Mouse (Mus musculus) embryonic facial prominence, embryonic 14.5 days (tissue): ENCODE results near the gene Gm9747. TPM values are rescaled to one million over a fixed set of nuclear protein-coding genes. Genes with fewer than 3 reads are reported as not detected.
A peak's percentile ranks its signal among the peaks of the same experiment; 100 is the strongest.

Experiments used
- ATAC-seq: fragments of 200-750 bp; cut with Nextera tagmentation; 2 replicates; pipeline ENCODE4 v1.8.0; 2017; ENCODE audit warnings: low read depth, moderate number of reproducible peaks, moderate TSS enrichment
- DNase-seq: peaks from one replicate; pipeline ENCODE4 v3.0.0-alpha.2; 2015; ENCODE audit warnings: low spot score
- H3K27ac ChIP-seq: fragments of 300-500 bp; sonication (generic); replicated peaks from 2 replicates; pipeline ENCODE4 v1.5.1; 2014; ENCODE audit warnings: low read depth, mild to moderate bottlenecking, low read length, moderate library complexity
- H3K27me3 ChIP-seq: fragments of 300-500 bp; sonication (generic); replicated peaks from 2 replicates; pipeline ENCODE4 v1.6.1; 2014; ENCODE audit warnings: low read length; ENCODE audit not compliant: control insufficient read depth, insufficient read depth
- H3K36me3 ChIP-seq: fragments of 300-500 bp; sonication (generic); 2 replicates; pipeline ENCODE4 v1.6.1; 2014; ENCODE audit warnings: low read length, mixed read lengths; ENCODE audit not compliant: control insufficient read depth, insufficient read depth
- H3K4me1 ChIP-seq: fragments of 300-500 bp; sonication (generic); 2 replicates; pipeline ENCODE4 v1.6.1; 2014; ENCODE audit warnings: antibody characterized with exemption, low read length; ENCODE audit not compliant: control insufficient read depth, insufficient read depth
- H3K4me2 ChIP-seq: fragments of 300-500 bp; sonication (generic); 2 replicates; pipeline ENCODE4 v1.6.1; 2014; ENCODE audit warnings: low read depth, mild to moderate bottlenecking, low read length, moderate library complexity, mixed read lengths
- H3K4me3 ChIP-seq: fragments of 300-500 bp; sonication (generic); 2 replicates; pipeline ENCODE4 v1.5.1; 2014; ENCODE audit warnings: low read depth, mild to moderate bottlenecking, low read length
- H3K9ac ChIP-seq: fragments of 300-500 bp; sonication (generic); 2 replicates; pipeline ENCODE4 v1.6.1; 2014; ENCODE audit warnings: low read depth, mild to moderate bottlenecking, low read length, moderate library complexity, mixed read lengths
- H3K9me3 ChIP-seq: fragments of 300-500 bp; sonication (generic); 2 replicates; pipeline ENCODE4 v1.6.1; 2016; ENCODE audit warnings: low read length; ENCODE audit not compliant: control insufficient read depth
- WGBS: fragments of 180-500 bp; shearing (Covaris S2); extraction: QIAGEN DNeasy Blood & Tissue Kit; methylation state at CpG from one replicate; pipeline ENCODE4 v1.1.7; 2014; 5-methylcytosine and 5-hydroxymethylcytosine counted together
- polyA plus RNA-seq: library from polyadenylated mRNA; unstranded; fragments of >200 nt; fragmentation: Nextera tagmentation; extraction: Ambion mirVana; gene quantifications from 2 replicates; pipeline ENCODE4 v1.2.1, GENCODE M21; 2014

Gene Gm9747
- polyA plus RNA-seq, 1 experiment from 2014 or later: 55.0 TPM

GRCm38 (mm10) chr1:82243260-82243825, 10.4 kb downstream of the Gm9747 start:
- 82% methylated on average over 6 of the region's 6 CpGs for WGBS
- H3K27me3 ChIP-seq: no peaks in the 10 kb centered on the region
- no peak overlapping the region for H3K4me3 ChIP-seq
- no peak overlapping the region for H3K27ac ChIP-seq
- peaks cover 12% of the 10 kb centered on the region for H3K4me1 ChIP-seq
- H3K9me3 ChIP-seq: no peaks in the 10 kb centered on the region
- 0 out of 2 replicates have a peak, but pooled peaks cover 4% of the 10 kb centered on the region for H3K36me3 ChIP-seq
- no peak overlapping the region for H3K4me2 ChIP-seq
- ATAC-seq (no peak), DNase-seq (no peak)
- H3K9ac ChIP-seq: no peak overlapping the region

- no peak overlapping the region for H3K9ac ChIP-seq
- H3K36me3 ChIP-seq: 0 out of 2 replicates have a peak, but pooled peaks cover 4% of the 10 kb centered on the region
- peak overlapping the region; percentile 39; the same call in 1 of the 2 replicates for H3K27ac ChIP-seq
- H3K4me2 ChIP-seq: no peak overlapping the region
- DNase-seq (peak; percentile 60), ATAC-seq (peak; percentile 38; the same call in 1 of the 2 replicates)
- no peaks in the 10 kb centered on the region for H3K27me3 ChIP-seq
- peaks cover 12% of the 10 kb centered on the region for H3K4me1 ChIP-seq
- H3K4me3 ChIP-seq: no peak overlapping the region
- WGBS: 59% methylated on average over 5 of the region's 5 CpGs
- H3K9me3 ChIP-seq: no peaks in the 10 kb centered on the region
These were observed 12.1 kb downstream of the Gm9747 start for GRCm38 (mm10) chr1:82245002-82245401.

GRCm38 (mm10) chr1:82247221-82247951, 14.5 kb downstream of the Gm9747 start:
- no peak overlapping the region for H3K9ac ChIP-seq
- no peak overlapping the region for H3K4me2 ChIP-seq
- no peaks in the 10 kb centered on the region for H3K36me3 ChIP-seq
- H3K4me1 ChIP-seq: peaks cover 12% of the 10 kb centered on the region
- DNase-seq: peak; percentile 66
- H3K9me3 ChIP-seq: no peaks in the 10 kb centered on the region
- no peak overlapping the region for H3K4me3 ChIP-seq
- WGBS: 35% methylated on average over 10 of the region's 10 CpGs
- H3K27me3 ChIP-seq: no peaks in the 10 kb centered on the region
- peak; percentile 38; the same call in 1 of the 2 replicates for ATAC-seq
- H3K27ac ChIP-seq: no peak overlapping the region

- 59% methylated on average over 9 of the region's 9 CpGs for WGBS
- peak; percentile 69 for DNase-seq
- 0 out of 2 replicates have a peak, but pooled peaks cover 6% of the 10 kb centered on the region for H3K36me3 ChIP-seq
These were observed 21.0 kb downstream of the Gm9747 start for GRCm38 (mm10) chr1:82253789-82254445.

GRCm38 (mm10) chr1:82257457-82257856, 24.5 kb downstream of the Gm9747 start:
- Histone ChIP-seq H3K9ac (no peak overlapping the region), H3K9me3 (no peaks in the 10 kb centered on the region), H3K4me2 (no peak overlapping the region), H3K4me1 (peaks cover 20% of the 10 kb centered on the region), H3K36me3 (0 out of 2 replicates have a peak, but pooled peaks cover 7% of the 10 kb centered on the region), H3K4me3 (no peak overlapping the region), H3K27me3 (no peaks in the 10 kb centered on the region), H3K27ac (peak overlapping the region; percentile 29; the same call in 1 of the 2 replicates)
- ATAC-seq: no peak
- peak; percentile 89 for DNase-seq
- 39% methylated on average over 5 of the region's 5 CpGs for WGBS

More at GRCm38 (mm10) chr1:82253789-82254445, 21.0 kb downstream of the Gm9747 start:
- H3K4me3 ChIP-seq: no peak overlapping the region
- peak; percentile 63; the same call in 1 of the 2 replicates for ATAC-seq
- peak overlapping the region; percentile 45; the same call in 1 of the 2 replicates for H3K27ac ChIP-seq
- H3K4me2 ChIP-seq: no peak overlapping the region
- no peaks in the 10 kb centered on the region for H3K9me3 ChIP-seq
- no peaks in the 10 kb centered on the region for H3K27me3 ChIP-seq
- peaks cover 20% of the 10 kb centered on the region for H3K4me1 ChIP-seq
- no peak overlapping the region for H3K9ac ChIP-seq

- DNase-seq: peak; percentile 63
- Histone ChIP-seq H3K36me3 (0 out of 2 replicates have a peak, but pooled peaks cover 9% of the 10 kb centered on the region), H3K4me3 (no peak overlapping the region), H3K9me3 (no peaks in the 10 kb centered on the region), H3K4me1 (peaks cover 18% of the 10 kb centered on the region), H3K27ac (0 out of 2 replicates have a peak overlapping the region, but pooled peaks have one; percentile 12), H3K27me3 (no peaks in the 10 kb centered on the region), H3K4me2 (no peak overlapping the region), H3K9ac (no peak overlapping the region)
- ATAC-seq: no peak
- 33% methylated on average over 7 of the region's 7 CpGs for WGBS
These were observed 25.4 kb downstream of the Gm9747 start for GRCm38 (mm10) chr1:82258331-82258730.

- 72% methylated on average over 3 of the region's 3 CpGs for WGBS
- no peak overlapping the region for H3K4me2 ChIP-seq
- ATAC-seq: no peak
These were observed 27.1 kb downstream of the Gm9747 start for GRCm38 (mm10) chr1:82260055-82260454.

GRCm38 (mm10) chr1:82261053-82261618, 28.2 kb downstream of the Gm9747 start:
- 0 out of 2 replicates have a peak, but pooled peaks cover 3% of the 10 kb centered on the region for H3K36me3 ChIP-seq

More at GRCm38 (mm10) chr1:82260055-82260454, 27.1 kb downstream of the Gm9747 start:
- Histone ChIP-seq H3K36me3 (0 out of 2 replicates have a peak, but pooled peaks cover 8% of the 10 kb centered on the region), H3K9ac (no peak overlapping the region), H3K27ac (no peak overlapping the region), H3K4me3 (no peak overlapping the region), H3K27me3 (no peaks in the 10 kb centered on the region), H3K9me3 (no peaks in the 10 kb centered on the region), H3K4me1 (peaks cover 17% of the 10 kb centered on the region)
- DNase-seq: no peak

More at GRCm38 (mm10) chr1:82261053-82261618, 28.2 kb downstream of the Gm9747 start:
- WGBS: 36% methylated on average over 9 of the region's 9 CpGs
- H3K27ac ChIP-seq: no peak overlapping the region
- DNase-seq (peak; percentile 72), ATAC-seq (peak; percentile 79; the same call in 1 of the 2 replicates)
- H3K9me3 ChIP-seq: no peaks in the 10 kb centered on the region
- H3K4me3 ChIP-seq: no peak overlapping the region
- H3K4me2 ChIP-seq: no peak overlapping the region
- H3K4me1 ChIP-seq: peaks cover 17% of the 10 kb centered on the region
- no peaks in the 10 kb centered on the region for H3K27me3 ChIP-seq
- H3K9ac ChIP-seq: no peak overlapping the region
